Mouse (Mus musculus) liver, adult 2 months (tissue): ENCODE measurements around the gene Megf11.

Experiments
- CTCF ChIP-seq: fragments of 200-500 bp; IDR thresholded peaks from 2 replicates; pipeline ENCODE4 v1.5.1; 2011; ENCODE audit warnings: low read depth, low read length, control low read depth
- POLR2A ChIP-seq: fragments of 200-500 bp; IDR thresholded peaks from 2 replicates; pipeline ENCODE4 v1.6.1; 2011; ENCODE audit warnings: low read length, control low read depth; ENCODE audit not compliant: insufficient read depth; ENCODE audit errors: extremely low read depth

GRCm38 (mm10) chr9:64623361-64623760 lies 237.9 kb downstream of the Megf11 start:
- TF ChIP-seq CTCF: no peak
- no peak for TF ChIP-seq POLR2A
